Mouse (Mus musculus): ENCODE measurements around the gene Slc34a3.

Slc34a3 gene

DNA sequence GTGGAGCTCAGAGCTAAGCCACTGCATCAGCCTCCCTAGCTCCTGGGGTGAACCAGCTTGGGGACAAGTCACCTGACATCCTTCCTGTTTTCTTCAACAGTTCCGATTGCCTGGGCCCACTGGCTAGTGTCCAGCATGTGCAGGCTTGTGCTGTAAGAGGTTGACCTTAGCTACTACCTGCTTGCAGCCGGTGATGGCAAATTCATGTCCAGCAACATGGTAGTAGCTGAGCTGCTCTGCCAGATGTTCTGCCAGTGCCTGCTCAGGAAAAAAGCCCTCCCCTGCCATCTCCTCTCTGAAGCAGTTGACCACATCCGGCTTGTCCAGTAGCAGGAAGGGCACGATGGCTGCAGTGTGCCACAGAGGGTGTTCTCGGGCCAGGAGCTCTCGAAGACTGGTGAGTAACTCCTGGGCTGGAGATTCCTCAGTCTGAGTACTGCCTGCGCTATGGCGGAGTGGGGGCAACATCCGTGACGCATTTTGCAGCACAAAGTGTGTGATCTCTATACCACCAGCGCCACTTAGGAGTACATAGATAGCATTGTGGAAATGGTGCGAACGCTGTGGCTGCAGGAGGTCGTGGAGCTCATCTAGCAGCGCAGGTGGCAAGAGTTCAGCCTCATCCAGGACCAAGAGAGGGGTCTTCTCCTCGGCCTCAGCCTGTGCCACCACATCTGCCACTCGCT, 39.5 kb downstream of the Slc34a3 start:
- intact Hi-C loops (cut with DNase I) = loop anchor here (10.0 kb wide), 1 partner anchor 140 kb away; the partner anchor contains the start of gene Man1b1

GRCm38 (mm10) chr2:25194006-25194405, 40.2 kb downstream of the Slc34a3 start:
- intact Hi-C loops (cut with DNase I) = loop anchor here (10.0 kb wide), 1 partner anchor 141 kb away; the partner anchor contains the start of gene Man1b1

- intact Hi-C loops (cut with DNase I) = loop anchor here (1.0 to 10.0 kb wide), 2 partner anchors 35 to 141 kb away; partner anchors contain the start of gene Man1b1
Observed at GRCm38 (mm10) chr2:25193330-25193770, 40.8 kb downstream of the Slc34a3 start.

DNA sequence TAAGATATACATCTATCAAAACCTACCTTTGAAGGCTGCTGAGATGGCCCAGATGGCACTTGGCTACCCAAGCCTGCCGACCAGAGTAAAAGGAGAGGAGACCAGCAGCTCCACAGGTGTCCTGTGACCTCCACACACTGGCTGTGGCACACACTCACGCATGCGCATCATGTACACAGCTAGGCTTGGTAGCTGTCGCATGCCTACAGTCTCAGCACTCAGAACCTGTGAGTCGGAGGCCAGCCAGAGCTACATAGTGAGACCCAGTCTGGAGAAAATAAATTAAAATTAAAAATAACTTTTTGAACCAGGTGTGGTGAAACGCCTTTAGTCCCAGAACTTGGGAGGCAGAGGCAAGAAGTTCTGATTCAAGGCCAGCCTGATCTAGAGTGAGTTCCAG, 46.3 kb downstream of the Slc34a3 start:
- intact Hi-C loops (cut with DNase I) = loop anchor here (10.0 kb wide), 1 partner anchor 63 kb away; no protein-coding TSS in a partner anchor

- intact Hi-C loops (cut with DNase I) = loop anchor here (10.0 kb wide), 1 partner anchor 62 kb away; no protein-coding TSS in a partner anchor
Observed at GRCm38 (mm10) chr2:25186575-25186930, 47.6 kb downstream of the Slc34a3 start.

DNA sequence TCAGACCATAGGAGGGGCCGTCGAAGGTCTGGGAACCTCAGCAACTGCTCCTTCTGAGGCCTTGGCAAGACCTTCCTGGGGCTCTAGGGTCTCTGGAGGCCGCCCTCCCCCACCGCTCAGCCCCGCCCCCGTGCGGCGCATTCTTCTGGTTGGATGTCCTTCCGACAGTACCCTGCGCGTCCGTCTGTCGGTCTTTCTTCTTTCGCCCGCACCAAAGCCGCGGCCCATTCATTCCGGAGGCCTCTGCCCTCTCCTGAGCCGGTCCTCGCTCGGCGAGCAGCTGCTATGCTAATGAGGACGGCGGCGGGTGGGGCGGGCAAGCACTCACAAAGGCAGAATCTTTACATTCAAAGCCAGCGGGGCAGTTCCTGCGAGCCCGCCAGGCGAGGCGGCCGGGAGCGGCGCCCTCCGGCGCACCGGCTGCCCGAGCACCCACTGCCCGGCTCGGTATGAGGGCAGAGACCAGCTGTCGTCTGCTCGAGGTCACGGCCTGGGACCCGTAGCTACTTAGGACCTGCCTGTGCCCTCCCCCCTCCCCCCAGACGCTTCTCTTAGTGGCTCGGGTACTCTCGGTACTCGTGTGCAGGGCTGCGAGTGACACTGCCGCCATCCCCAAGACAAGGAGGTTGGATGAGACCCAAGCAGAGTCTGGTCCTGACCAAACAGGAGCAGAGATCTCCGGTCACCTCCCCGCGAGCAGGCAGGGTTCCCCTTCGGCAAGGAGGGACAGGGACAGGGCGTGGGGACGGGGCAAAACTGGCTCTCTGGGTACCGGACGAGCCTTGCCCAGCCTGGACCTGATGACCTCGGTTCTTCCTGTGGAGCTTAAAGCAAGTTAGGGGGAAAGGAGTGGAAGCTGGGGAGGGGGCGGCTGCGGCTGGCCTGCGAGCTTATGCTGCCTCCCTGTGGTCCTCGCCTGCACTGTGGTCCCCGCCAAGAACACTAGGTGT, 48.3 kb downstream of the Slc34a3 start:
- intact Hi-C loops (cut with DNase I) = loop anchor here (10.0 kb wide), 1 partner anchor 61 kb away; no protein-coding TSS in a partner anchor

- intact Hi-C loops (cut with DNase I) = loop anchor here (10.0 kb wide), 1 partner anchor 60 kb away; no protein-coding TSS in a partner anchor
Observed at GRCm38 (mm10) chr2:25184496-25184895, 49.7 kb downstream of the Slc34a3 start.

GRCm38 (mm10) chr2:25183336-25183735, 50.8 kb downstream of the Slc34a3 start:
- intact Hi-C loops (cut with DNase I) = loop anchor here (10.0 kb wide), 1 partner anchor 59 kb away; no protein-coding TSS in a partner anchor

DNA sequence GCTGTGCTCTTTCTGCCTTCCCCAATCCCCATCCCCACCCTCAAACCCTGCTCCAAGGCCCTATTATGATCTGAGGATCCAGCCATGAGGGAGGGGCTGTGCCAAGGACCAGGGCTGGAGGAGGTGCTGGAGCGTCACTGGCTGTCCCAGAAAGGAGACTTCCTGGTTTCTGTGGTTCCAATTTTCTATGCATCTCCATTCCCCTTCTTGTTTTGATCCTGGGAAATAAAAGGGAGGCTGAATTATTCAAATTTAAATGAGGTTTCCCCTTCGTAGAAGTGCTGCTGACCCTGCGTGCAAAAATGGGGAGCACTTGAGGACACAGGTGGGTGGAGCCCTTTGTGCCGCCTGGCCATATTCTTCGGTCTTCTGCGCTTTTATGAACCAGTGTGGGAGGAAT, 51.5 kb downstream of the Slc34a3 start:
- intact Hi-C loops (cut with DNase I) = loop anchor here (10.0 kb wide), 1 partner anchor 58 kb away; no protein-coding TSS in a partner anchor

DNA sequence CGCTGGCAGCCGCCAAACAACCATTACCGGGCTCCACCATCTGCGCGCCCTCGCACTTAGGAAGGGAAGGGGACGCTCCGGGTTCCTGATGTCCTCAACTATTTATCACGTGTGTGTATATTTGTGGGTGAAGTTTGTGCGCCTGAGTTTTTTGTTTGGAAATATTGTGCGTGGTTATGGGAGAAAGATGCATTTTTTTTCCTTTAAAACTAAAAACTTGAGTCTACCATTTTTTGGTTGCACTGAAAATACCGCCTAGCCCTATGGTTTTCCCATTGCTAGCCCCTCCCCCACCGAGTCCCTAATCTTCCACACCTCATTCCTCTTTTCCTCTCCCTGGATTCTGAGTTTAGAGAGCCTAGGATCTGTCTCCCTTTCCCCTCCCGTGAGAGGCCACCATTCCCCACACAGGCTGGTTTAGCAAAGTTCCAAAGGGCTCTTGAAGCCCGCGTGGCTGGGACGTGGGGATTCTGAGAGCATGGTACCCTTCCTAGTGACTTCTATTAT, 52.2 kb downstream of the Slc34a3 start:
- intact Hi-C loops (cut with DNase I) = loop anchor here (10.0 kb wide), 1 partner anchor 57 kb away; no protein-coding TSS in a partner anchor

GRCm38 (mm10) chr2:25180973-25181890, 52.9 kb downstream of the Slc34a3 start:
- intact Hi-C loops (cut with DNase I) = loop anchor here (10.0 kb wide), 1 partner anchor 56 kb away; no protein-coding TSS in a partner anchor

GRCm38 (mm10) chr2:25180478-25180903, 53.7 kb downstream of the Slc34a3 start, which contains the start of gene Nrarp:
Nrarp (plus strand) TSS chr2:25180758.
- intact Hi-C loops (cut with DNase I) = loop anchor here (10.0 kb wide), 1 partner anchor 56 kb away; no protein-coding TSS in a partner anchor

DNA sequence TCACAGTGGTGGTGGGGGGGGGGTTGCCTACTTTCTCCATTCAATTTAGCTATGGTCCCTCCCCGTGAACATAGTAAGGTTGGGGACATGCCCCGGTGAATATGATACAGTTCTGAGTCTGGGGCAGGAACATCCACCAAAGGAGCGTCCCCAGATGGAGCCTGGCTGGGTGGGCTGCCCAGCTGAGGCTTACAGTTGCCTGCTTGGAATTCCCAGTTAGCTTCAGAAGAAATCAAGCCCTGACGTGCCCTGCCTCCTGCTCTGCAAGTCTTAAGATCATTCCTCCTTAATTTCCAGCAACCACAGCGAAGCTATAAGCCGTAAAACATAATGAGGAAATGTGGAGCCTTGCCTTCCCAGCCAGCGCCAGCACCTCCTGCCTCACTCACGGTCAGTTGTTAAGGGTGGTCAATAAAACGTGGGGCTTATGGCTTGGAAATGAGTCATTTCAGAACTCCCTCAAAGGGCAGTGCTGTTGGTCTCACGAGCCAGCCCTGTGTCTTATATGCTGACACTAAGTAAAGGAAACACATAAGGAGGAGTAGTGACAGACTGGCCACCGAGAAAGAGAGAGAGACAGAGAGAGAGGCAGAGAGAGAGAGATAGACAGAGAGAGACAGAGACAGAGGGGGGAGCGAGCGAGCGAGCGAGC, 54.5 kb downstream of the Slc34a3 start:
- intact Hi-C loops (cut with DNase I) = loop anchor here (10.0 kb wide), 1 partner anchor 55 kb away; no protein-coding TSS in a partner anchor
